Mouse (Mus musculus) cerebellum, adult 2 months (tissue): ENCODE data around the gene Eno3.

ENCODE experiments used
- CTCF ChIP-seq: fragments of 200-500 bp; IDR thresholded peaks from 2 replicates; pipeline ENCODE4 v1.5.1; 2011; ENCODE audit warnings: low read depth, mild to moderate bottlenecking, control low read depth, low read length, moderate library complexity, borderline replicate concordance; ENCODE audit not compliant: insufficient read depth
- POLR2A ChIP-seq: fragments of 200-500 bp; IDR thresholded peaks from 2 replicates; pipeline ENCODE4 v1.6.1; 2011; ENCODE audit warnings: low read length, control low read depth, borderline replicate concordance; ENCODE audit not compliant: insufficient read depth

DNA sequence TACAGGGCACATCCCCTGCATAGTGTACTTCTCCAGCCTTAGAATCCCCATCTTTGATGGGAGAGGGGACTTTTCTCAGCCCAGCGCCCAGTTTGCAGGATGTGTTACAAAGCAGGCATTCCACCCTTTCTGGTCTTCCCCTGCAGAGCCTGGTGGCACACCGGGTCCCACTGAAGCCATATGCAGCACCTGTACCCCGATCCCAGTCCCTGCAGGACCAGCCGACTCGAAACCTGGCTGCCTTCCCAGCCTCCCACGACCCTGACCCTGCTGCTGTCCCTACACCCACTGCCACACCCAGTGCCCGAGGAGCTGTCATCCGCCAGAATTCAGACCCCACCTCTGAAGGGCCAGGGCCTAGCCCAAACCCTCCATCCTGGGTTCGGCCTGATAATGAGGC is 49.4 kb upstream of the Eno3 start:
- no peak for TF ChIP-seq POLR2A
- no peak for TF ChIP-seq CTCF
